Mouse (Mus musculus) G1E (cell line): ENCODE measurements around the gene Cacna1c.

Experiments used
- CTCF ChIP-seq: IDR thresholded peaks from 2 replicates; pipeline ENCODE4 v1.5.1; 2012; ENCODE audit warnings: low read depth, low read length, inconsistent platforms, mixed read lengths
- GATA1 ChIP-seq: IDR thresholded peaks from 2 replicates; pipeline ENCODE4 v1.6.1; 2012; ENCODE audit warnings: borderline replicate concordance, low read length, inconsistent platforms, mixed read lengths

DNA sequence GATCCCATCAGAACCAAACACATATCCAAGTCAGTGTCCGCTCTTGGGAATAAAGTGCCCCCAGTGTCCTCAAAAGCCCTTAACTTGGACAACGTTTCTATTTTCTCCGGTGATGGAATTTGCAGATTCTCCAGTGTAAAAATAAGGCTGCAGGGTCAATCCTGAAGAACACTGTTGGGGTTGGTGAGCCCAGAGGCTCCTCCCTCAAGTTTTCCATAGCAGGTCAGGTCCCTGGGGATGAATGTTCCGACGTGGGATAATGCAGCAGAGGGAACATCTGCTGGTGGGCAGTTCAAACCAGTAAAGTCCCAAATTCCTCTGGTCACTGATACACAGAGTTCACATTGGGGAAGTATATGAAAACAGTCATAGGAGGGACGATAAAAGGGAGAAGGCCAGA, 203.8 kb downstream of the Cacna1c start:
- TF ChIP-seq CTCF = no peak
- TF ChIP-seq GATA1 = no peak
